20 mouse cellular contexts compared by ENCODE assay signal in the genomic region with DNA sequence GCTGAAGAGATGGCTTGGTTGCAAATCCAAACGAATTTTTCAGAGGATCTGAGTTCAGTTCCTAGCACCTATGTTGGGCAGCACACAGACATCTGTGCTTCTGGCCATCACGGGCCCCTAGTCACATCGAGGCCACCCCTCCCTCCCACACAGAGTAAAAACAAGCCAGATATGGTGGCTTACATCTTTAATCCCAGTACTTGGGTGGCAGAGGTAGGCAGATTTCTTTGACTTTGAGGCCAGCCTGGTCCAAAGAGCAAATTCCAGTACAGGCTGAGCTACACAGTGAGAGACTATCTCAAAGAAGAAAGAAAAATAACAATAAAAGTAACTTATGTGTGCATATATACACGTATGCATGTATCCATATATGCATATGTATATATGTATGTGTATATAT. TPM values are rescaled to one million over a fixed set of nuclear protein-coding genes. Genes with fewer than 3 reads are reported as not detected.
"Had no signal": no experiment of that assay in that cellular context is flagged by ENCODE, and none has a peak within 500 bp of the region (broad histone marks: within the 10 kb centered on the region; RNA-seq: fewer than 3 reads in every experiment).

No protein-coding gene starts in this region.

- H3K27me3 ChIP-seq: lung, embryonic 15.5 days; midbrain, embryonic 12.5 days; midbrain, embryonic 15.5 days; neural tube, embryonic 12.5 days; stomach, embryonic 15.5 days had no signal

- ATAC-seq: liver, postnatal 0 days; lung, postnatal 0 days; midbrain, embryonic 15.5 days had no signal

- H3K4me2 ChIP-seq: lung, embryonic 15.5 days; midbrain, embryonic 12.5 days; midbrain, embryonic 15.5 days; neural tube, embryonic 12.5 days; stomach, embryonic 15.5 days had no signal

- H3K27ac ChIP-seq: lung, embryonic 15.5 days; macrophage; midbrain, embryonic 12.5 days; midbrain, embryonic 15.5 days; neural tube, embryonic 12.5 days; stomach, embryonic 15.5 days had no signal

- H3K4me1 ChIP-seq: lung, embryonic 15.5 days; midbrain, embryonic 12.5 days; midbrain, embryonic 15.5 days; neural tube, embryonic 12.5 days; stomach, embryonic 15.5 days had no signal

- H3K9ac ChIP-seq: liver, postnatal 0 days; lung, embryonic 15.5 days; midbrain, embryonic 12.5 days; midbrain, embryonic 15.5 days; neural tube, embryonic 12.5 days; stomach, embryonic 15.5 days had no signal

- H3K4me3 ChIP-seq: lung, embryonic 15.5 days; megakaryocyte, embryonic 14.5 days; midbrain, embryonic 12.5 days; midbrain, embryonic 15.5 days; neural tube, embryonic 12.5 days; stomach, embryonic 15.5 days had no signal

- H3K36me3 ChIP-seq: lung, embryonic 15.5 days; midbrain, embryonic 12.5 days; midbrain, embryonic 15.5 days; neural tube, embryonic 12.5 days; stomach, embryonic 15.5 days had no signal

- DNase-seq: liver, postnatal 0 days; lung, adult 2 months; lung, postnatal 14 days; lung, postnatal 36 days; right cerebral cortex, postnatal 14 days; thymus, adult 2 months; thymus, postnatal 25 days; thymus, postnatal 4 days had no signal

- H3K9me3 ChIP-seq: lung, embryonic 15.5 days; megakaryocyte, embryonic 14.5 days; midbrain, embryonic 12.5 days; midbrain, embryonic 15.5 days; neural tube, embryonic 12.5 days; stomach, embryonic 15.5 days had no signal

RNA-seq across cellular contexts. Expression of a gene that starts 2.2 kb away (rescaled TPM):
- total RNA-seq: monocyte, adult 5-6 weeks had no signal
- polyA plus RNA-seq: liver, postnatal 0 days; midbrain, embryonic 12.5 days; midbrain, embryonic 15.5 days; midbrain, postnatal 0 days; neural tube, embryonic 14.5 days had no signal

RNA-seq across cellular contexts. Expression of a gene that starts 24.3 kb away (rescaled TPM):
- total RNA-seq: megakaryocyte progenitor cell, adult 5-6 weeks; midbrain, postnatal 0 days had no signal
- polyA plus RNA-seq: lung, adult 2 months; lung, embryonic 15.5 days; midbrain, embryonic 12.5 days; midbrain, embryonic 15.5 days; neural tube, embryonic 12.5 days; neural tube, embryonic 14.5 days had no signal
